Mouse (Mus musculus) right cerebral cortex, adult 2 months (tissue): ENCODE results near the gene Trh.
A peak's percentile ranks its signal among the peaks of the same experiment; 100 is the strongest.

Source experiments
- DNase-seq, 2 experiments: peaks; one replicate each; pipeline ENCODE4 v3.0.0; 2021 to 2022; ENCODE audit warnings: low spot score in 2 of 2

The Trh gene

DNA sequence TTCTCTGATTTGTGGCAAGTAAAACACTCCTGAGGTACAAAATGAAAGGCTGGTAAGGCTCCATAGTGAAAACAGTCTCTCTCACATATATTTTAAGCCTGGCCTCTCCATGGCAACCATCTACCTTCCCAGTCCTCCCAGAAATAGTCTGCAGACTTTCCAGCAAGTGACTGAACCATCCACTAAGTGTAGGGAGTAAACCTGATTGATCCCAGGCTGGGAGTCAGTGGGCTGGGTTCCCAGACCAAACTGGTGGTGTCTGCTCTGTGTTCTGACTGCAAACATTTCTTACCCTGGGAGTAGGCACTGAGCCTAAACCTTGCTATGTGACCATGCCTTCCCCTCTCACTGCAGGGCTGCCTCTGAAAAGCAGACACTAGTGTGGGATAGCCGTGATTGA lies 19.5 kb downstream of the Trh start:
- peak in 1 of 2 experiments; percentile 36 for DNase-seq

DNA sequence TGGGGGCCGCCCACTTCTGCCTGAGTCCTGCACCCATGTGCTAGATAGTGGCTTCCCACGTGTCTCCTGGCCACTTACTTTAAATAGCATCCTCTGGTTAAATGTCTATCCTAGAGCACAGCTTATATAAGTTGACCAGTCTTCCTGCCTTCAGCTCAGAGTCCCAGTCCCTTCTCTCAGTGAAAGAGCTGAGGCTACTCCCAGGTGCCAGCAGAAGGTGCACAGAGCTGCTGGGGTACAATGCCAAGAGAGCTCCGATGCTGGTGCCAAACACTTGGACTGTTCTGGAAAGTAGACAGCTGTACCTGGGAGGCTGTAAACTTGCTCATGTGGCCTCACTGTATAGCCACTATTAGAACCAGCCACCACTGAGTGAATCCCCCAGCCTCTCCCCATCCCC lies 22.4 kb downstream of the Trh start:
- no peak for DNase-seq

DNA sequence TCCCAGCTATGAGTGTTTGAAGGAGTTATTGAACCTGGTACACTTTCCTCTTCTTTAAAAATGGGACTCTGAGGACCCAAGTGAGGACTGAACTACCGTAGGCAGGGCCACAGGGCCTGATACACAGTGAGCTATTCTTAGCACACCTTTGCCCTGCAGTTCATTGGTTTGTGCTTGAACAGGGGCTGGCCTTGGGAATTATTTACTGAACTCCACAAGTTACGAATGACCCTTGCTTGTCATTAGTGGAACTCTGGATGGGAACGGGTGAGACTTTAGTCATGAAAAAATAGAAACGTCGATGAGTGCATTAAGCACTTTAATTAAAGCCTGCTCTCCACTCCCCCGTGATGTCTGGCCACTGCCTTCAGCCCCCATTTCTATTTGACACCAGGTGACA lies 22.8 kb downstream of the Trh start:
- DNase-seq: no peak

DNA sequence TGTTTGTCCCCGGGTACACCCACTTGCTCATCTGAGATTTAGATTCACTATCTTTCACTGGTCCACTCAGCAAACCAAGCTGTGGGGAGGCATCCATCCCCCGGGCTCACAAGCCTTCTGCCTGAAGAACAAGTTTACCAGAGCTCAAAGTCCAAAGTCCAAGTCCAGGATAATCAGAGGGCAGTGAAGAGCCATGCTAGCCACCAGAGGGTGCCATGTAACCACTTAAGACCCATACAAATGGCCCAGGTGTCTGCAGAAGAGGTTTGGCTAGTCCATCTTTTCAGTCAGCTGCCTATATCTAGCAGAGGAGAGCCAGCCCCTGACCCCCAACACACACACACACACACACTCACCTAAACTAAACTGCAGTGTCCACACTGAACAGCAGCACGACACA lies 25.0 kb downstream of the Trh start:
- DNase-seq: peak; percentile 52 to 66

DNA sequence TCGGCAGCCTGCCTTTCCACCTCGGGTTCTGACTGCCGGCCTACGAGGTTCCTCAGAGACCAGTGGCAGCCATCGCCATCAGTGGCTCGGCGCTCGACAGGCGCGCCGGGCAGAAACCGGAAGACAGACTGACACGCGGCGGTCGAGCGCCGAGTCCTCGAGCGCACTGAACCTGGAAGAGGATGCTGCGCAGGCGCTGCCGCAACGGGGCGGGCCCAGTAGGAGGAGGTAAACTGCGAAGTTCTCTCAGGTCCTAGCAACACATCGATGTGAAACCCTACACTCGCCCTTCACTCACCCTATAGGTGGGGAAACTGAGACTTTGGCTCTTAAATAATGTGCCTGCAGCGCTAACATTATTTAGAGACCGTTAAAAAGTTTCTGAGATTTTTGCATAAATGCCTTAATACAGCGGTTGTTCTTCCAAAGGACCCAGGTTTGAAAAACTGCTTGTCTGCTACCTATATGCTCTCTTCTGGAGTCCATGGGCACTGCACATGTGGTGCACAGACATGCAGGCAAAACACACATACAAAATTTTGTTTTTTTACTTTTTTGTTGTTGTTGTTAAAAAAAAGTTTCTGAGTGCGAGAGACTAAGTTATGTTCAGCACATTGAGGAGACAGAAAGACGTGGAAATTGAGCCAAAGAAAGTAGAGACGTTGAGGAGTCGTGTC lies 29.5 kb downstream of the Trh start, which contains the start of gene Rbsn:
Gene Rbsn (minus strand): TSS at position 153 of the 677 bp plus-strand sequence.
- peak; percentile 91 to 95 for DNase-seq

DNA sequence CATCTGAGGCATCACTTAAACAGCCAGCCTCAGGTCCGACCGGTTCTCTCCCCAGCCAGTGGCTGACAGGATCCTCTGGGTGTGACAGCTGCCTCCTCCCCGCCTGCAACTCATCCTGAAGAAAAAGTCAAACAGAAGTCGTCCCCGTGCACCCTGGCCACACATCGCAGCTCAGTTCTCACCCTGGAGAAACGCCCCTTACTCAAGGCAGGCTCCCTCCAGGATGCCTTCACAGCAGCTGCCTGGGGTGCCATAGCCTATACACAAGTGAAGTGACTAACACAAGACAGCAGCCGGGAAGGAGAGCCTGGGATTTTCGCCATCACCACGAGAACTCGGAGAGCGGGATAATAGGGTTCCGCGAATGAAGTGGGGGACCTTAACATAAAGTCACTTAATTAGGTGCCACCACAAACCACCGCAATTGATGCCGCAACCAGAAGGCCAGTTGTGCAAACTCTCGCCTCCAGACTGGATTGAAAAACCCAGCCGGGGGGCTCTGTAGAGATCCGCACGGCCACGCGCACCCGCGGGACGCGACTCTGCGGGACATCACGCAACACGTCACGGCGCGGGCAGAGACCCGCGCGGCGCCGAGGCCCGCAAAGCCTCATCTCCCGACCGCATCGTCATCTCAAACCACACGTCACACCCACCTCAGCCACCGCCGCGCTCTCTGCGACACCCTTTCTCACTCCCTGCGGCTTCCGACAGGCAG lies 30.2 kb downstream of the Trh start:
- DNase-seq: peak in 1 of 2 experiments; percentile 4

DNA sequence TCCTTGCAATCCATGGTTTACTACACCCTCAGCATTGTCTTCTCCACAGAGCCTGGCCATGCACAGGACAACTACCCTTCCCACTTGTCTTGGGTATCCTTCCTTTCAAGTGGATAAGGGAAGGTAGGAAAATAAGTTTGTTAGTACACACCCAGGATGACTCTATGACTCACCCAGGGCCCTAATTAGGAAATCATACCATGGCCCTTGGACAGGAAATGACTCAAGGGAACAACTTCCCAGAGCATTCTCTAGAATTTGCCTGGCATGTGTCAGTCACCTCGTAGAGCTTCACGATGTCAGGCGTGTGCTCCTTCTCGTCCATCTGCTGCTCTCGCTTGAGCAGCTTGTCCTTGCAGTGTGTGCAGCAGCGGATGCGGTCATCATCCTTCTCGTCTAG lies 45.0 kb downstream of the Trh start:
- no peak for DNase-seq
